Mouse (Mus musculus) limb, embryonic 10.5 days (tissue): ENCODE measurements around the gene Rps18. TPM values are rescaled to one million over a fixed set of nuclear protein-coding genes. Genes with fewer than 3 reads are reported as not detected.

Experiments used
- DNase-seq: peaks from one replicate; pipeline ENCODE4 v3.0.0-alpha.2; 2017; ENCODE audit warnings: low spot score
- H3K27ac ChIP-seq: fragments of 300-500 bp; sonication (generic); 2 replicates; pipeline ENCODE4 v1.5.1; 2016; ENCODE audit warnings: mild to moderate bottlenecking
- H3K27me3 ChIP-seq: fragments of 300-500 bp; sonication (generic); 2 replicates; pipeline ENCODE4 v1.6.1; 2016; ENCODE audit warnings: low read depth, mild to moderate bottlenecking; ENCODE audit not compliant: poor library complexity, severe bottlenecking
- H3K36me3 ChIP-seq: fragments of 300-500 bp; sonication (generic); 2 replicates; pipeline ENCODE4 v1.6.1; 2016; ENCODE audit warnings: mild to moderate bottlenecking, moderate library complexity
- H3K4me1 ChIP-seq: fragments of 300-500 bp; sonication (generic); 2 replicates; pipeline ENCODE4 v1.6.1; 2016
- H3K4me3 ChIP-seq: fragments of 300-500 bp; sonication (generic); 2 replicates; pipeline ENCODE4 v1.5.1; 2016; ENCODE audit warnings: mild to moderate bottlenecking, moderate library complexity
- H3K9me3 ChIP-seq: fragments of 300-500 bp; sonication (generic); replicated peaks from 2 replicates; pipeline ENCODE4 v1.6.1; 2016; ENCODE audit warnings: mild to moderate bottlenecking
- WGBS: fragments of 180-500 bp; shearing (Covaris S2); methylation state at CpG from one replicate; pipeline ENCODE4 v1.1.7; 2016; 5-methylcytosine and 5-hydroxymethylcytosine counted together
- polyA plus RNA-seq: library from polyadenylated mRNA; unstranded; fragments of >200 nt; fragmentation: Nextera tagmentation; extraction: Ambion mirVana; gene quantifications from 2 replicates; pipeline ENCODE4 v1.2.1, GENCODE M21; 2016

The Rps18 gene
- polyA plus RNA-seq, 1 experiment from 2014 or later, result 1,605 TPM

DNA sequence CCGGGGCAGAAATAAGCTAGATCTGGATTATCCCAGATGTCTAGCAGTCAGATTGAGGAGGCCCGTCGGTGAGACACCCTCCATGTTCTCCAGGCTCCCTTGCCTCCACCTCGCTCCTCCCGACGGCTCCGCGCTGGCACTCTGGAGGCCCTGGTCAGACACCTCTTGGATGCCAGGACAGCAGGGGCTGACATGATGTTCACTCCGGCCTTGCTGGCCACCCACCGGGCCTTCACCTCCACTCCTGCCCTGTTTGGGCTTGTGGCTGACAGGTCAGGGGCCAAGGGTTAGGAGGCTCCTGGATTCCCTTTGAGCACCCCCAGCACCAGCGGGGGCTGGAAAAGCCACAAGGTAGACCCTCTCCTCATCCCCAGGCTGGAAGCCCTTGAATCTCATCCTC lies 23.9 kb downstream of the Rps18 start:
- WGBS, result 89% methylated on average over 11 of the region's 11 CpGs
- H3K4me3 ChIP-seq, result no peak overlapping the region

GRCm38 (mm10) chr17:33931159-33931866 lies 24.5 kb downstream of the Rps18 start:
- peaks cover 54% of the 10 kb centered on the region for H3K36me3 ChIP-seq
- no peak for DNase-seq
- no peaks in the 10 kb centered on the region for H3K9me3 ChIP-seq
- H3K4me3 ChIP-seq, result peak overlapping the region; percentile 77
- peak overlapping the region; percentile 91 for H3K27ac ChIP-seq
- H3K4me1 ChIP-seq, result peaks cover 34% of the 10 kb centered on the region
- H3K27me3 ChIP-seq, result peaks cover 5% of the 10 kb centered on the region; the same call in 1 of the 2 replicates
- 35% methylated on average over 18 of the region's 18 CpGs for WGBS

More for the DNA sequence above, 23.9 kb downstream of the Rps18 start:
- H3K9me3 ChIP-seq, result no peaks in the 10 kb centered on the region
- DNase-seq, result no peak
- H3K27ac ChIP-seq, result no peak overlapping the region
- H3K27me3 ChIP-seq, result peaks cover 5% of the 10 kb centered on the region; the same call in 1 of the 2 replicates
- peaks cover 54% of the 10 kb centered on the region for H3K36me3 ChIP-seq
- H3K4me1 ChIP-seq, result peaks cover 34% of the 10 kb centered on the region

GRCm38 (mm10) chr17:33930280-33931158 lies 25.3 kb downstream of the Rps18 start:
- Histone ChIP-seq H3K4me3 (peak overlapping the region; percentile 77), H3K27me3 (peaks cover 5% of the 10 kb centered on the region; the same call in 1 of the 2 replicates), H3K27ac (peak overlapping the region; percentile 91), H3K9me3 (no peaks in the 10 kb centered on the region), H3K36me3 (peaks cover 53% of the 10 kb centered on the region), H3K4me1 (peaks cover 34% of the 10 kb centered on the region)
- under 1% methylated on average over 45 of the region's 45 CpGs for WGBS
- DNase-seq, result peak; percentile 58

DNA sequence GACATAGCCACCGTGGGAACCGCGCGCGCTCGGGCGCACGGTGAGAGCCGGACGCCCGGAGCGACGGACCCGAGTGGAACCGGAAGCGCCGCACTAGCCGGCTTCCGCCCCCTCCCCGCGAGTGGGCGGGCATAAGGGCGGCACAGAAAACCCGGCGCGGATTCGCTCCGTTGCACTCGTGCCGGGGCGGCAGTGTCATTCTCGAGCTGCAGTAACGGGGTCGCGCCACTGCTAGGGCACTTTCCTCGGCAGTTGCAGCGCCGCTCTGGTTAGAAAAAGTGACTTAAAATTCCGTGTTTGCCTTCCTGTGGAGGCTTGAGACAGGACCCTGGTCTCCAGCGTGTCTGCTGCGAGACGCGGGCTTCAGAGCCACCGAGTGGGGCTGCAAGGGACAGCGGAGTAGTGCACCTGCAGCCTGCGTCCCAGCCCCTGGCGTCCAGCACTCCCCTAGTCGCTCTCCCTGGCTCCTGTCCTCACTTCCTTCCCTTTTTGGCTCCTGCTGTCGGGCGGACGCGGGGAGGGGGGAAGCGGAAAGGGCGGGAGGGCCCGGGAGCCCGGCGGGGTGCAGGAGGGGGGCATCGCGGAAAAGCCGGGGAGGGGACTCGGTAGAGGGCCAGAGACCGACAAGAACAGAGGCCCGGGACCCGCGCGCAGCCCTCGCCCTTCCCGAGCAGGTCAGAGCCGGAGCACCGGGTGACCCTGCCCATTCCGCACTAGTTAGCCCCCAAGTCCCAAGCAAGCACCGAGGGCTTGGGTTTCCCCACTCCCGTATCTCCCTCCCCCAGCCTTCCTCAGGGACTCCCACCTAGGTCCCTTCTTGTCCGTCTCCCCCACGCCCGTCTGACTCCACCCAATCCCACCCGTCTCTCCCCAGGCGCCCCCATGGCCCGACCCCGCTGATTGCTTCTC lies 26.2 kb downstream of the Rps18 start, which contains the start of gene Rgl2:
Gene Rgl2, plus strand, starts transcription at position 173 of the 909 bp plus-strand sequence.
- Histone ChIP-seq H3K4me3 (peak within 1 kb of the TSS; percentile 77), H3K36me3 (peaks cover 44% of the 10 kb centered on the region)
- under 1% methylated on average over 80 of the region's 80 CpGs for WGBS

GRCm38 (mm10) chr17:33928251-33928947 lies 27.4 kb downstream of the Rps18 start:
- DNase-seq, result no peak
- 65% methylated on average over 21 of the region's 21 CpGs for WGBS
- Histone ChIP-seq H3K27me3 (peaks cover 5% of the 10 kb centered on the region; the same call in 1 of the 2 replicates), H3K4me3 (peak overlapping the region; percentile 77), H3K9me3 (no peaks in the 10 kb centered on the region), H3K27ac (peak overlapping the region; percentile 91), H3K4me1 (peaks cover 34% of the 10 kb centered on the region), H3K36me3 (peaks cover 31% of the 10 kb centered on the region)

More for the DNA sequence above, 26.2 kb downstream of the Rps18 start, which contains the start of gene Rgl2:
- H3K4me1 ChIP-seq, result peaks cover 34% of the 10 kb centered on the region
- peaks cover 5% of the 10 kb centered on the region; the same call in 1 of the 2 replicates for H3K27me3 ChIP-seq
- H3K9me3 ChIP-seq, result no peaks in the 10 kb centered on the region
- H3K27ac ChIP-seq, result peak within 1 kb of the TSS; percentile 91
- peak; percentile 98 for DNase-seq

- H3K4me1 ChIP-seq, result peaks cover 31% of the 10 kb centered on the region
- no peak for DNase-seq
- H3K4me3 ChIP-seq, result no peak overlapping the region
- H3K27ac ChIP-seq, result no peak overlapping the region
- no peaks in the 10 kb centered on the region for H3K9me3 ChIP-seq
- WGBS, result 76% methylated on average over 17 of the region's 17 CpGs
- H3K36me3 ChIP-seq, result peaks cover 15% of the 10 kb centered on the region
- H3K27me3 ChIP-seq, result peaks cover 3% of the 10 kb centered on the region; the same call in 1 of the 2 replicates
These were observed 29.4 kb downstream of the Rps18 start for GRCm38 (mm10) chr17:33926207-33926932.

DNA sequence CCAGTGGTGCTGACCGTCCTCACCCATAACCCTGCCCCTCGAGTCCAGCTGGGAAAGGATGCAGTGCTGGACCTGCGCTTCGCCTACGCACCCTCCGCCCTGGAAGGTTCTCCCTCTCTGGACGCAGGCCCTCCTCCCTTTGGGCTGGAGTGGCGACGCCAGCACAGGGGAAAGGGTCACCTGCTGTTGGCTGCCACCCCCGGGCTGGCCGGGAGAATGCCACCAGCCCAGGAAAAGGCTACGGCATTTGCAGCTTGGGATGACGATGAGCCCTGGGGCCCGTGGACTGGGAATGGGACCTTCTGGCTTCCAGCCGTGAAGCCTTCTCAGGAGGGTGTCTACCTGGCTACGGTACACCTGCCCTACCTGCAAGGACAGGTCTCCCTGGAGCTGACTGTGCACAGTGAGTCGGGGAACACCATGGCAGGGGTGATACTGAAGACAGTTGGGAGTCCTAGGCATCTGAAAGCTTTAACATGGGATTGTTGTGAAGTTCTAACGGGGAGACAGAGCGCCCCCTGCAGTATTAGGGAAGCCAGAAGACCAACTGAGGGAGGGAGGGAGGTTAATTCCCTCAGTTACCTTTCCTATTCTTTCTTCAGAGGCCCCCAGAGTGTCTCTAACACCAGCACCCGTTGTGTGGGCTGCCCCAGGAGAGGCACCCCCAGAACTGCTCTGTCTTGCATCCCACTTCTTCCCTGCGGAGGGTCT lies 30.2 kb downstream of the Rps18 start:
- Histone ChIP-seq H3K36me3 (peaks cover 15% of the 10 kb centered on the region), H3K4me3 (no peak overlapping the region)

DNA sequence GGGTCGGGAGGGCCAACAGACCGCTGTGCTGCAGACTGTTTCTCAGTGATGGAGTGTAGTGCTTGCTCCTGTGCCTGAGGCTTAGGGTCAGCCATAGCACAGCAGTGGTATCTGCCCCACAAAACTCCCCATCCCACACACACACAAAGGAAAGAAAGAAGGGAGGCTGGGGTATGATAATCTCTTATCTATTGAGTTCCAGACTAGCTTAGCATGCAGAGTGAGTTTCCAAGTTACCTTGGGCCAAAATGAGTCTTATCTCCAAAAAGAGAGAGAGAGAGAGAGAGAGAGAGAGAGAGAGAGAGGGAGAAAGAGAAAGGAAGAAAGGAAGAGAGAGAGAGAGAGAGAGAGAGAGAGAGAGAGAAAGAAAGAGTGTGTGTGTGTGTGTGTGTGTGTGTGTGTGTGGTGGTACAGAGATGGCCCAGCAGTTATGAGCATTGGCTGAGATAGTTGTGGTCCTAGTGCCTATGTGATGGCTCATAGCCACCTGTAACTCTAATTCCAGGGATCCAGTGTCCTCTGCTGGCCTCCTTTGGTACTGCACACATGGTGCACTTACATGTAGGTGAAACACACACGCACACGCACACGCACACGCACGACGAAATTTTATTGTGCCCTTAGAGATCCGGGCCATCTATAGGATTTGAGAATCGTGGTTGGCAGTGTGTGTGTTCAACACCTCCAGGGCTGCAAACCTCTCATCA lies 31.1 kb downstream of the Rps18 start:
- WGBS, result 83% methylated on average over 10 of the region's 10 CpGs
- Histone ChIP-seq H3K4me3 (no peak overlapping the region), H3K27me3 (no peaks in the 10 kb centered on the region), H3K4me1 (peaks cover 27% of the 10 kb centered on the region), H3K36me3 (peaks cover 15% of the 10 kb centered on the region), H3K9me3 (no peaks in the 10 kb centered on the region), H3K27ac (no peak overlapping the region)
- DNase-seq, result no peak

More for the DNA sequence above, 30.2 kb downstream of the Rps18 start:
- Histone ChIP-seq H3K4me1 (peaks cover 27% of the 10 kb centered on the region), H3K9me3 (no peaks in the 10 kb centered on the region), H3K27ac (no peak overlapping the region), H3K27me3 (no peaks in the 10 kb centered on the region)
- 81% methylated on average over 21 of the region's 21 CpGs for WGBS
- DNase-seq, result no peak

- 87% methylated on average over 7 of the region's 7 CpGs for WGBS
- Histone ChIP-seq H3K27me3 (peaks cover 7% of the 10 kb centered on the region; the same call in 1 of the 2 replicates), H3K9me3 (no peaks in the 10 kb centered on the region), H3K27ac (no peak overlapping the region), H3K4me3 (no peak overlapping the region), H3K4me1 (peaks cover 39% of the 10 kb centered on the region), H3K36me3 (peaks cover 26% of the 10 kb centered on the region)
- no peak for DNase-seq
These were observed 34.4 kb downstream of the Rps18 start for GRCm38 (mm10) chr17:33921361-33921760.

DNA sequence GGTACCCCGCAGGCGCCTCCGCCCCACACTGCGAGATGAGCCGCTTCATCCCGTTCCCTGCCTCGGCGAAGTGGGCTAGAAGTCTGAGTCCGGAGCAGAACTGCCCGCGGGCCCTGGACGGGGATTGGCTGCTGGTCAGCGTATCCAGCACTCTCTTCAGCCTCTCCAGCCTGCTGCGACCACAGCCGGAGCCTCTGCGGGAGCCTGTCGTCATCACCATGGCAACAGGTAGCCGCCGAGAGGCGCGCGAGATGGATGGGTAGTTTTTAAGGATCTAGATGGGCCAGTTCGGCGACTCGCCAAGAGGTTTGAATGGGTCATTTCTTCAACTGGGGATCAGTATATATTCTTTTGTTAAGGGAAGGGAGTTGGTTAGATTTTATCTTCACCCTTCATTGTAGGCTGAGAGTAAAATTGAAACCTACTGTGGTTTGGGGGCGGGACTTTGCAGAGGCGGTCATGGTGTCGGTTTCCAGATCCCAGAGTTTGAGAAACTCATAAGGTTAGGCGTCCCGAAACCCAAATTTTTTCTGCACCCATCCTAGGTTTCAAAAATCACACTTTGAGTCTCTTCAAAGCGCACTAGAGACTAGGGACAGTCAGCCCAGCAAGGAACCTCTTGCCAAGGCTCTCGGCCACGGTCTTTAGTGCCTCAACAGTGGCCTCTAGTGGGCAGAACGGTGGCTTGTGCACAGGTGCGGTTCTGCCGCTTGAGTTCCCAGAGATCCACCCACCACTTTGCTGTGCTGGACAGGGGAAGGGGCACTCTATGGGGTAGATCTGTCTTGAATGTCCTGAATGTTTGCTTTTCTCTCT lies 35.3 kb downstream of the Rps18 start:
- Histone ChIP-seq H3K4me1 (peaks cover 39% of the 10 kb centered on the region), H3K27me3 (peaks cover 7% of the 10 kb centered on the region; the same call in 1 of the 2 replicates), H3K36me3 (peaks cover 19% of the 10 kb centered on the region), H3K9me3 (no peaks in the 10 kb centered on the region), H3K27ac (peak overlapping the region; percentile 79), H3K4me3 (peak overlapping the region; percentile 73)
- peak; percentile 88 for DNase-seq
- WGBS, result under 1% methylated on average over 36 of the region's 36 CpGs
